Mouse (Mus musculus): ENCODE results near the gene Ppid. TPM values are rescaled to one million over a fixed set of nuclear protein-coding genes. Genes with fewer than 3 reads are reported as not detected.
A peak's percentile ranks its signal among the peaks of the same experiment; 100 is the strongest.

The Ppid gene
- polyA plus RNA-seq (2015; fragmentation: Nextera tagmentation; extraction: Ambion mirVana) = 144 and 163 TPM in 2 replicates

DNA sequence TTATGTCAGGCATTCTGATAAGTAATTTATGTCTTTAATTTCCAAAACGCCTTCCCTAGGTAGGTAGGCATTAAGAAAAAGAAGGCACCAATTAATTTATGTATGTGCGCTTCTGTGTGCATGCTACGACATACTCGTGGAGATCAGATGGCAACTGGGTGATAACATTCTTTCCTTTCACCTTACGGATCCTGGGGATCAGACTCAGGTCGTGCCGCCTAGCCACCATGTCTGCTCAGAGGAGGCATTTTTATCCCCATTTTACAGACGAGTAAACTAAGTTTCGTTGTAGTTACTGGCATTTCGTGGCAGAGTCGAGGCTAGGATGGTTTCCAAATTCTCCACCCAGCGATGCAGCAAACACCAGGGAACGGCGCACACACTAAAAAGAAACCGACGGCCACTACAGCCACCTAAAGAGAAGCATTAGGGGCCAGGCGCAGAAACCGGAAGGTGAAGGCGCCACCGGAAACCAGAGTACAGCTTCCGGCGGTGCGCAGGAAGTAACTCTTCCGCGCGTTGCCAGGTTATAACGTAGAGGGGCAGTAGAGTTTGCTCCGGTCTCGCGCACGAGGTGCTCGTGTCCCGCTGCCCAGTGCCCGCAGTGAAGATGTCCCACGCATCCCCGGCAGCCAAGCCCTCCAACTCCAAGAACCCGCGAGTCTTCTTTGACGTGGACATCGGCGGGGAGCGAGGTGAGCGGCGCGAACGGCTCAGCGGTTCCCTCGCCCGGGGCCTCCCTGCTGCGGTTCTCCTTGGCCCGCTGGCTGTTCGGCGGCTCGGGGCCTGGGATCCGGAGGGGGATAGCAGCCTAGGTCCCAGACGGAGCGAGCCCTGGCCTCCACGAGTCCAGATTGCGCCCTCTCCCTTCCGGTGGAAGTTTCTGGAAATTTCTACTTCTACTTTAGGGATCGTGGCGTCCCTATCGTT, at the start of gene Ppid:
TSS of gene Ppid (plus strand) at position 480 of the 930 bp plus-strand sequence.
- 0 out of 2 replicates have a peak, but pooled peaks cover 5% of the 10 kb centered on the region for H3K36me3 ChIP-seq
- no peaks in the 10 kb centered on the region for H3K27me3 ChIP-seq (replicated peaks)
- 3% methylated on average over 63 of the region's 63 CpGs for WGBS

DNA sequence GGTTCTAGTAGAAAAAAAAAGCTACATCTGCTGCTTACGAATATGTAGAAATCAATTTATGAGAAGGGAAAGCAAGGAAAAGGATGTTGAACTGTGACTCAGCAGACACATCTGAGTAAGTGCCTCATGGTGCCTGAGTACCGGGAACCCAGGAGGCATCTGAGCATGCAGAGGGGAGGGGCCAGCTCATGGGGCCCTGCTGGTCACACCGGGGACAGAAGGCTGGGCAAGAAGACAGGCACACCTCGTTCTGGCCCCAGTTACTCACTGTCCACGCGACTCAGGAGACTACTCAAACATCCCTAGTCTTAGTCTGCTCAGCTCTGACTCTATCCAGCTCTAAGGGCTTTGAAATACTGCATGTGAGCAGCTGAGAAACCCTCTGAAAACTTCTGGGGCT, 48.6 kb upstream of the Ppid start:
- 23% methylated on average over 6 of the region's 6 CpGs for WGBS
- peak; percentile 87 for ATAC-seq (ENCODE audit: insufficient read depth, low FRiP score, low read depth)

More for the DNA sequence above, at the start of gene Ppid:
- peak; percentile 84 for ATAC-seq (ENCODE audit: insufficient read depth, low FRiP score, low read depth)
- peak within 1 kb of the TSS; percentile 84 for H3K9ac ChIP-seq
- H3K9me3 ChIP-seq = no peaks in the 10 kb centered on the region
- peak within 1 kb of the TSS; percentile 91 for H3K4me3 ChIP-seq (replicated peaks)
- H3K4me2 ChIP-seq = peak within 1 kb of the TSS; percentile 67
- peak within 1 kb of the TSS; percentile 88 for H3K27ac ChIP-seq
- 0 out of 2 replicates have a peak, but pooled peaks cover 2% of the 10 kb centered on the region for H3K4me1 ChIP-seq

DNA sequence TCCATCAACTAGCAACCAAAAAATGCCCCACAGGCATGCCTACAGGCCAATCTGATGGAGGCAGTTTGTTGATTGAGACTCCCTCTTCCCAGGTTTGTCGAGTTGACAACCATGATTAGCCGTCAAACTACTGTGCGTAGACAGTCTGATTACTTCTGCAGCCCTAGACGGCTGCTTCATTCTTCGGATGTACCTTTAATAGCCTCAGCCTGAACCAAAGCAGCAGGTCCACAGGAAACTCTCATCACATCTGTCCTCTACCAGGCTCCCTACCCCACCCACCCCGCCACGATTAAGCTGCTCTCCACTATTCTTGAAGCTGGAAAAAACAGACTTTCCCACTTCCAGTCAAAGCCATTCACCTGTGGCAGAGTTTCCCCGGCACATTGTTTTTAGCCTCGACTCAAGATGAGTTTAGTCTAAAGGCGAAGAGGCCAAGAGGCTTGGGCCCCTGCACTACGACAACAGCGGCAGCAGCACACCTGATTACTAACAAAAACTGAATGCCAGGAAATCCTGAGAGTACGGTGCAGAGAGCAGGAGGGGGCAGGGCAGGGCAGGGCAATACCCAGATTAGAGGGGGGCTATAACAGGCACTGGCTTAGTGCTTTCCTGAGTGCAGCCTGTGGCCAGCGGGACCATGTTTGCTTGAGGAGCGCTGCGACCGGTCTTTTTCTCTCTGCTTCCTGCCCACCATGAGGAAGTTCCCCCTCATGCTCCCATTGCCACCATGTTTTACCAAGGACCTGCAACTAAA, 42.3 kb upstream of the Ppid start:
- no peak overlapping the region for H3K9ac ChIP-seq
- H3K27ac ChIP-seq = no peak overlapping the region
- no peaks in the 10 kb centered on the region for H3K9me3 ChIP-seq
- H3K36me3 ChIP-seq = no peaks in the 10 kb centered on the region
- ATAC-seq (ENCODE audit: insufficient read depth, low FRiP score, low read depth) = peak; percentile 56; the same call in 1 of the 2 replicates
- no peaks in the 10 kb centered on the region for H3K27me3 ChIP-seq (replicated peaks)
- no peak overlapping the region for H3K4me3 ChIP-seq (replicated peaks)
- WGBS = 77% methylated on average over 17 of the region's 17 CpGs
- H3K4me1 ChIP-seq = no peaks in the 10 kb centered on the region
- no peak overlapping the region for H3K4me2 ChIP-seq

More for the DNA sequence above, 48.6 kb upstream of the Ppid start:
- no peak overlapping the region for H3K4me2 ChIP-seq
- H3K27ac ChIP-seq = no peak overlapping the region
- no peaks in the 10 kb centered on the region for H3K4me1 ChIP-seq
- H3K9me3 ChIP-seq = no peaks in the 10 kb centered on the region
- no peaks in the 10 kb centered on the region for H3K27me3 ChIP-seq (replicated peaks)
- H3K9ac ChIP-seq = no peak overlapping the region
- no peaks in the 10 kb centered on the region for H3K36me3 ChIP-seq
- H3K4me3 ChIP-seq (replicated peaks) = no peak overlapping the region

DNA sequence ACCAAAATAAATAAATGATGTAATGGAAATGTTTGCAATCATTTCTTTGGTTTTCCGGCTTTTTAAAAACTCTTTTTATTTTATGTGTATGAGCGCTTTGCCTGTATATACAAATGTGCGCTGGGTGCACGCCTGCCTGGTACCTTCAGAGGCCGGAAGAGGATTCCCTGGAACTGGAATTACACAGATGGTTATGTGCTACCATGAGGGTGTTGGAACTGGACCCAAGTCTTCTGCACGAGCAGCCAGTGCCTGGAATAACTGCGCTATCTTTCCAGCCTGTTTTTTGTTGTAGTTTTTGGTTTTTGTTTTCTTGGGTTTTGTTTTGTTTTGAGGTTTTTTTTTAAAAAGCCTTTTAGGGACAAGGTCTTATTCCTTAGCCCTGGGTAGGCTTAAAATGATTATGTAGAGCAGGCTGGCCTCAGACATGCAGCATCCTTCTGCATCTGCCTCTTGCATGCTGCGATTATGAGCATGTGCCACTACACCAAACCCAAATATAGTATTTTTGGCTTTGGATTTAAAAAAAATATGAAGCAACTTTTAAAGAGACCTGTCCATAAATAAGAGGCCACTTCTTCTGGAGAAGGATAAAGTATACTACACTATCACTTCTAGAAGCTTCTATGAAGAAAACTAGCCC, 41.3 kb upstream of the Ppid start:
- no peak overlapping the region for H3K4me3 ChIP-seq (replicated peaks)
- H3K27me3 ChIP-seq (replicated peaks) = no peaks in the 10 kb centered on the region
- no peak overlapping the region for H3K27ac ChIP-seq
- H3K9ac ChIP-seq = no peak overlapping the region
- ATAC-seq (ENCODE audit: insufficient read depth, low FRiP score, low read depth) = no peak
- no peaks in the 10 kb centered on the region for H3K36me3 ChIP-seq
- H3K4me1 ChIP-seq = no peaks in the 10 kb centered on the region
- 88% methylated on average over 8 of the region's 8 CpGs for WGBS
- H3K4me2 ChIP-seq = no peak overlapping the region
- no peaks in the 10 kb centered on the region for H3K9me3 ChIP-seq

DNA sequence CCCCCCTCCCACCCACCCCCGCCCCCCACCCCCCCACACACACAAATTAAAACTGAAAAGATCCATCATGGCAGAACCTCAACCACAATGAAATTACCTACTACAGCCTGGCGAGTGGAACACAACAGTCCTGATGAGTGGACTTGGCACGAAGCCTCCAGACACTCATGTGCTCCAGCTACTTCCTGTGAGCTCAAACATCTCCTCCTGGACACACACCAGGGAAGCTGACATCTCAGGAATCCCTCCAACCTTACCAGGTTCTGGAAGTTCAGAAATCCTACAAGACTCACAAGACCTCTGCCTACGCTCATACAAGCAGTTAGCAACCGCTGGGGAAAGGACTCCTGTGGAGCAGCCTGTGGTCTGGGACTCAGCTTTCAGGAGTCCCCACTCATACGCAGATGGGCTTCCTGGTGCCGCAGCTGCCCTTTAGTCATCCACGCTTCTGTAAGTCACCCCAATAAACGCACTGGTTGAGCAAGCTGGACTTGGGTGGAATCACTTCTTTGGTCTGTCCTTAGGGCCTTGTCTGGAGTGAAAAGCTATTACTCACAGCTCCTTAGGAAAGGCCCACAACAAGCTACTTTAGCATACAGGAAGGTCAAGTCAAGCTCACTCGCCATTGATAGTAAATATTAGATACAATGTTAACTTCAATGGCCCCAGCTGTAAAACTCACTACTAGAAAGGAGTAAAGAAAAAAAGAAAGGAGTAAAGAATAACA, 39.2 kb upstream of the Ppid start:
- WGBS = 79% methylated on average over 10 of the region's 10 CpGs
- Histone ChIP-seq H3K27ac (no peak overlapping the region; the same call in 1 of the 2 replicates), H3K4me2 (no peak overlapping the region), H3K27me3 (replicated peaks) (no peaks in the 10 kb centered on the region), H3K4me3 (replicated peaks) (no peak overlapping the region), H3K9ac (no peak overlapping the region), H3K36me3 (no peaks in the 10 kb centered on the region), H3K4me1 (no peaks in the 10 kb centered on the region), H3K9me3 (no peaks in the 10 kb centered on the region)
- ATAC-seq (ENCODE audit: insufficient read depth, low FRiP score, low read depth) = no peak

DNA sequence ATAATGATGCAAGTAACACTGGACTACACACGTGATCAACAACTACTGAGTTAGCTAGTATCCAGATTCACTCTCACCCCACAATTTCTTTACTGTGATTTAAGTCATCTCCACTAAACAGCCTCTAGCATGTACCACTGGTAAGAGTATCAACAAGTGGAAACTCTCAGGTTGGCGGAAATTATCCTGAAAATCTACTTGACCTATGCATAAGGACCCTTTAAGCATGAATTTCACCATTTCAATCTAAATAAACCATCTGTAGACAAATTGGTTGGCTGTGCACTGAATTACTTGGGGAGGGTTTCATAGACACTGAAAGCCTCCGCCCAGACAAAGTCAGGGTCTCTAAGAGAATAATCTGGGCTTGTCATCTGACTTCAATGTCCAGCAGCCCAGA, 37.4 kb upstream of the Ppid start:
- Histone ChIP-seq H3K27me3 (replicated peaks) (no peaks in the 10 kb centered on the region), H3K4me2 (no peak overlapping the region), H3K36me3 (no peaks in the 10 kb centered on the region), H3K27ac (no peak overlapping the region), H3K4me3 (replicated peaks) (no peak overlapping the region), H3K9ac (no peak overlapping the region), H3K4me1 (no peaks in the 10 kb centered on the region), H3K9me3 (no peaks in the 10 kb centered on the region)
- ATAC-seq (ENCODE audit: insufficient read depth, low FRiP score, low read depth) = no peak
- WGBS = 92% methylated on average over 3 of the region's 3 CpGs

DNA sequence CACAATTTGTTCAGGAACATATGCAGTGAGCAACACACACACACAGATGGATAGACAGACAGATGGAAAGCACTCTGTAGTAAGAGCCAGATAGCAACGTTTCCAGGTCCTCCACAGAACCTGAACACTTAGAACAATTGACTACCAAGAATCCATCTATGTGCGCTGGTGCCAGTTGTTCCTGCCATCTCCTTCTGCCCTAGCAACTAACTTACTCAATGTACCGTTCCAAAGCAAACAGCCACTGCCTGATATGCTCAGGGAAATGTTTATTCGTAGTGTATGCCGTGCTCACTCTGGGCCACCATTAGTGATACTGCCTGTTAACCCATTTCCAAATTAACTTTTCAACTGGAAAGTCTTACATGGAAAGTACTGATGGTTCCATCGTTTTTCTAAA, 36.1 kb upstream of the Ppid start:
- Histone ChIP-seq H3K27ac (no peak overlapping the region), H3K27me3 (replicated peaks) (no peaks in the 10 kb centered on the region), H3K9ac (no peak overlapping the region), H3K36me3 (no peaks in the 10 kb centered on the region), H3K4me3 (replicated peaks) (no peak overlapping the region), H3K4me2 (no peak overlapping the region), H3K4me1 (peaks cover 3% of the 10 kb centered on the region; the same call in 1 of the 2 replicates), H3K9me3 (no peaks in the 10 kb centered on the region)
- ATAC-seq (ENCODE audit: insufficient read depth, low FRiP score, low read depth) = peak; percentile 46; the same call in 1 of the 2 replicates
- 77% methylated on average over 6 of the region's 6 CpGs for WGBS

DNA sequence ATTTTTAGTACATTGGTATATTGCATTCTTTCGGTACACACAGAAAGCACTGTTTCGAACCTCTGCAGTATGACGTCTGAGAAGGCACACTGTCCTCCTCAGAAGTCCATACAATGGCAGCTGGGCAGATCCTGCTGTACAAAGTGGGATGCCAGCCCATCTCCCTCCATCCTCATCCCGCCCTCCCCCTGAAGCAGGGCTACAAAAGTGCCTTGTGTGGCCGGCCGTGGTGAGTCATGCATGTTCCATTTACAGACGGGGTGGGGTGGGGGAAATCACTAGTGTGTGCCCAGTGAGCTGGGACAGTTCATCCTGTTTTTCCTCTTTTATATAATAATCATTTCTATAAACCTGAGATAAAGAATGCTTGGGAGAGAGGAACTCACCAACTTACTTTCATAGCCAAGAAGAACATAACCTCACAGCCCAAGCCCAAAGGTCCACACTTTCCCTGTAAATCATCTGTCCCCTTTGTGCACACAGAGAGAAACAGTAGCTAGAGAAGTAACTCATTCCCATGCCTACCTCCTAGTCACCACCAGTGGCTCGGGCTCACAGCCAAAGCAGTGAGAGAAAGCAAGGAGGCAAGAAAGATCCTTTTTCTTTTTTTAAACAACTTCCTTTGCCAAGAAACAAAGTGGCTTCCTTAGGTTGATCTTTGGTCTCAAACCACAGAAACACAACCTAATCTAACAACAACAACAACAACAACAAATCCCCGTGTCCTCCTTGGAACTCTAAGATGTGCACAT, 31.9 kb upstream of the Ppid start:
- Histone ChIP-seq H3K27me3 (replicated peaks) (no peaks in the 10 kb centered on the region), H3K27ac (peak overlapping the region; percentile 67), H3K36me3 (no peaks in the 10 kb centered on the region), H3K4me2 (no peak overlapping the region), H3K4me1 (peaks cover 3% of the 10 kb centered on the region; the same call in 1 of the 2 replicates), H3K4me3 (replicated peaks) (no peak overlapping the region), H3K9me3 (no peaks in the 10 kb centered on the region), H3K9ac (no peak overlapping the region)
- ATAC-seq (ENCODE audit: insufficient read depth, low FRiP score, low read depth) = peak; percentile 62
- WGBS = 67% methylated on average over 9 of the region's 9 CpGs

DNA sequence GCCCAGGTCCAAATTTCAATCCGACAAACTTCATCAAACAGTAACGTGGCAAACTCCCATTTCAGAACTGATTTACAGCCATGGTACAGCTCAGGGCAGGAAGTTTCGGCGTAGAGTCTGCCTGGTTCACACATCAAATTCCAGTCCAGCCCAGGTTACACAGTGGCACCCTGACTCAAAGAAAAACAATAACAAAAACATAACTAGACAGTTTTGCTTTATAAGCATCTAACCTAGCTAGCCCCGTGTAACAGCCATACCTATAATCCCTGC, 31.4 kb upstream of the Ppid start:
- WGBS = 74% methylated on average over 5 of the region's 5 CpGs
- Histone ChIP-seq H3K36me3 (no peaks in the 10 kb centered on the region), H3K27me3 (replicated peaks) (no peaks in the 10 kb centered on the region), H3K4me1 (peaks cover 3% of the 10 kb centered on the region; the same call in 1 of the 2 replicates), H3K4me3 (replicated peaks) (no peak overlapping the region), H3K9me3 (no peaks in the 10 kb centered on the region), H3K4me2 (no peak overlapping the region), H3K9ac (no peak overlapping the region), H3K27ac (peak overlapping the region; percentile 67; the same call in 1 of the 2 replicates)
- ATAC-seq (ENCODE audit: insufficient read depth, low FRiP score, low read depth) = no peak

DNA sequence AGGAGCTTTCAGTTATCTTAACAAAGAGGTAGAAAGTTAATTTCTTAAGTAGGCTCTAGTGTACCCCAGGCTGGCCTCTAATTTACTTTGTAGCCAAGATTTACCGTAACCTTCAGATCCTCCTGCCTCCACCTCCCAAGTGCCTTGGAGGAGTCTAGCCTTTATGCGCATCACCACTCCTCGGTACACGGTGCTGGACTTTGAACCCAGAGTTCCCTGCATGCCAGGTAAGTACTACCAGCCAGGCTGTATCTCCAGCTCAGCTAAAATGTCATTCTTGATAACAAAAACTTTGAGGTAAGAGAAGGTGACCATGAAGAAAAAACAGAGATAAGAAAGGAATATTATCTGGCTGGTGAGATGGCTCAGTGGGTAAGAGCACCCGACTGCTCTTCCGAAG, 30.6 kb upstream of the Ppid start:
- Histone ChIP-seq H3K9ac (no peak overlapping the region), H3K27me3 (replicated peaks) (no peaks in the 10 kb centered on the region), H3K4me2 (no peak overlapping the region), H3K27ac (no peak overlapping the region), H3K4me3 (replicated peaks) (no peak overlapping the region), H3K9me3 (no peaks in the 10 kb centered on the region), H3K36me3 (no peaks in the 10 kb centered on the region), H3K4me1 (peaks cover 3% of the 10 kb centered on the region; the same call in 1 of the 2 replicates)
- WGBS = 89% methylated on average over 6 of the region's 6 CpGs
- no peak for ATAC-seq (ENCODE audit: insufficient read depth, low FRiP score, low read depth)

Data from stomach, embryonic 15.5 days (tissue).